8 mouse cellular contexts compared by ENCODE assay signal in the genomic region with DNA sequence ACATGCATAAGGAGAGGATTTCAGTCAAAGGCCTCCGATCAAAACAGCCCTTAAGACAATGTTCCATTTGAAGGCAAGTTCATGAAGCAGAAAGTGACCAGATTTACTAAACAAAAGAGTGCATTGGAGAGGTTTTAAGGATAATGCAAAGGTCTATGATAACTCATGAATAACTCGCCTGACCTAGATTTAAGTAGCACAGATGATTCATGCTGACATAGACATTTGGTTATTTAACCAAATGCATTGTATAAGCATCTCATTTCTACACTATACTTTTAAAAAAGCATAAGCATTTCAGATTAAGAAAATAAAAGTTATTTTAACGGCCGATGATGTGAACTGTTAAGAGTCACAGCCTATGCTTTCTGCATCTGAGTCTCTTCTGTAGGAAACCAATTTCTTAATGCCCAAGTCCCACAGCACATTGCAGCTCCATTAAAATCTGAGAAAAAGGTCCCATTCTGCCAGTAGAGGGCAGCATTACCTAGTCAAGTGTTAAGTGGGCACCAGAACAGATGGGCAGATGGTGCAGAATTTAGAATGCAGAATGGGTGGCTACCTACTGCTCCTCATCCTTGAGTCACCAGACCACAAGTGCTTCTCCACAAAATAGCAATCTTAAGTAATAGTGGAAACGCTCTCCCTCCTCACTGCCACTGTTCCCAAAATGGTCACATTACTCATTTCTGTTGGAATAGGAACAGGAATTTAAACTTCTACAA.
DNase-seq lines count a peak whose midpoint lies in the region; ATAC-seq and TF ChIP-seq lines count a peak whose summit lies in the region.

No protein-coding gene starts in this region.

- peak; percentile 4 for DNase-seq in liver
- DNase-seq in liver, embryonic 11.5 days (ENCODE audit: low spot score) = no peak
- DNase-seq in brain, embryonic 18.5 days (ENCODE audit: low read depth, low spot score) = peak; percentile 73
- DNase-seq in forebrain, embryonic 11.5 days (ENCODE audit: low spot score) = peak; percentile 57
- peak; percentile 35 to 85 for DNase-seq in left cerebral cortex, postnatal 10 days (ENCODE audit: extremely low spot score in 1 of 2, low spot score in 2 of 2)

- H3K4me1 ChIP-seq in liver, embryonic 11.5 days (replicated peaks; ENCODE audit: control insufficient read depth, insufficient read depth, low read length) = no peaks in the 10 kb centered on the region
- no peaks in the 10 kb centered on the region for H3K4me1 ChIP-seq in forebrain, embryonic 11.5 days (replicated peaks; ENCODE audit: control insufficient read depth, insufficient read depth, low read length)
- H3K4me1 ChIP-seq in intestine, postnatal 0 days (replicated peaks; ENCODE audit: control insufficient read depth, insufficient read depth, low read length) = no peaks in the 10 kb centered on the region
- no peaks in the 10 kb centered on the region for H3K4me1 ChIP-seq in neural tube, embryonic 15.5 days

- 67% methylated on average over 5 of the region's 5 CpGs for WGBS in liver, embryonic 11.5 days
- WGBS in forebrain, embryonic 11.5 days = 65% methylated on average over 5 of the region's 5 CpGs
- 70% methylated on average over 5 of the region's 5 CpGs for WGBS in intestine, postnatal 0 days
- WGBS in neural tube, embryonic 15.5 days = 67% methylated on average over 5 of the region's 5 CpGs

- no peak for ATAC-seq in liver, embryonic 11.5 days (replicated peaks; ENCODE audit: low FRiP score)
- peak; percentile 81 for ATAC-seq in forebrain, embryonic 11.5 days (replicated peaks; ENCODE audit: low FRiP score)
- no peak for ATAC-seq in intestine, postnatal 0 days
- peak; percentile 63; the same call in 1 of the 2 replicates for ATAC-seq in neural tube, embryonic 15.5 days (ENCODE audit: low FRiP score)
- no peak for ATAC-seq in erythroid progenitor cell, adult 5-6 weeks (replicated peaks; ENCODE audit: low FRiP score, poor library complexity, severe bottlenecking)

- H3K27me3 ChIP-seq in liver, embryonic 11.5 days (replicated peaks; ENCODE audit: control insufficient read depth, insufficient read depth, low read length) = no peaks in the 10 kb centered on the region
- H3K27me3 ChIP-seq in forebrain, embryonic 11.5 days (ENCODE audit: control insufficient read depth, insufficient read depth, low read length) = no peaks in the 10 kb centered on the region
- no peaks in the 10 kb centered on the region for H3K27me3 ChIP-seq in intestine, postnatal 0 days (replicated peaks; ENCODE audit: control insufficient read depth, insufficient read depth, low read length)
- no peaks in the 10 kb centered on the region for H3K27me3 ChIP-seq in neural tube, embryonic 15.5 days (replicated peaks)

- no peaks in the 10 kb centered on the region for H3K9me3 ChIP-seq in liver, embryonic 11.5 days (ENCODE audit: control insufficient read depth, low read length)
- no peaks in the 10 kb centered on the region for H3K9me3 ChIP-seq in forebrain, embryonic 11.5 days (ENCODE audit: control insufficient read depth, low read length)
- no peaks in the 10 kb centered on the region for H3K9me3 ChIP-seq in intestine, postnatal 0 days (ENCODE audit: control insufficient read depth)
- no peaks in the 10 kb centered on the region for H3K9me3 ChIP-seq in neural tube, embryonic 15.5 days (replicated peaks)

- no peak overlapping the region for H3K4me3 ChIP-seq in liver, embryonic 11.5 days (ENCODE audit: low read depth, low read length)
- no peak overlapping the region for H3K4me3 ChIP-seq in forebrain, embryonic 11.5 days (ENCODE audit: low read depth, low read length)
- no peak overlapping the region for H3K4me3 ChIP-seq in intestine, postnatal 0 days (ENCODE audit: low read depth, low read length)
- no peak overlapping the region for H3K4me3 ChIP-seq in neural tube, embryonic 15.5 days (replicated peaks)

- no peaks in the 10 kb centered on the region for H3K36me3 ChIP-seq in liver, embryonic 11.5 days (ENCODE audit: control insufficient read depth, insufficient read depth, low read length)
- H3K36me3 ChIP-seq in forebrain, embryonic 11.5 days (ENCODE audit: control insufficient read depth, insufficient read depth, low read length) = no peaks in the 10 kb centered on the region
- H3K36me3 ChIP-seq in intestine, postnatal 0 days (ENCODE audit: control insufficient read depth, insufficient read depth) = no peaks in the 10 kb centered on the region
- H3K36me3 ChIP-seq in neural tube, embryonic 15.5 days = no peaks in the 10 kb centered on the region

- intact Hi-C loops in left cerebral cortex, postnatal 10 days (cut with DNase I) = loop anchor here (5.0 to 10.0 kb wide), 6 partner anchors 359 to 999 kb away; no protein-coding TSS in a partner anchor

- no peak overlapping the region for H3K9ac ChIP-seq in liver, embryonic 11.5 days (ENCODE audit: low read depth, low read length)
- H3K9ac ChIP-seq in forebrain, embryonic 11.5 days (ENCODE audit: low read length) = no peak overlapping the region
- H3K9ac ChIP-seq in intestine, postnatal 0 days (ENCODE audit: low read depth, low read length) = no peak overlapping the region
- H3K9ac ChIP-seq in neural tube, embryonic 15.5 days (replicated peaks) = no peak overlapping the region

- H3K27ac ChIP-seq in liver, embryonic 11.5 days (ENCODE audit: low read depth, low read length) = no peak overlapping the region
- H3K27ac ChIP-seq in forebrain, embryonic 11.5 days (ENCODE audit: low read depth, low read length) = no peak overlapping the region
- no peak overlapping the region for H3K27ac ChIP-seq in intestine, postnatal 0 days (ENCODE audit: low read depth, low read length)
- no peak overlapping the region for H3K27ac ChIP-seq in neural tube, embryonic 15.5 days (replicated peaks)

- TF ChIP-seq CTCF in intestine, postnatal 0 days (IDR thresholded peaks at IDR 0.05; ENCODE audit: low read depth) = peak; percentile 78

- no peak overlapping the region for H3K4me2 ChIP-seq in liver, embryonic 11.5 days
- H3K4me2 ChIP-seq in forebrain, embryonic 11.5 days (ENCODE audit: low read depth, low read length, severe bottlenecking) = no peak overlapping the region
- no peak overlapping the region for H3K4me2 ChIP-seq in intestine, postnatal 0 days (replicated peaks; ENCODE audit: low read depth)
- no peak overlapping the region for H3K4me2 ChIP-seq in neural tube, embryonic 15.5 days

Comparison
In these comparisons a context has a peak if more than half of its experiments do, and no peak if none do; other contexts are left out.
1. ATAC-seq: peak in forebrain, embryonic 11.5 days (single experiment) and neural tube, embryonic 15.5 days (single experiment); none in liver, embryonic 11.5 days (single experiment), intestine, postnatal 0 days (single experiment) and erythroid progenitor cell, adult 5-6 weeks (single experiment).